Mouse (Mus musculus) forebrain, embryonic 11.5 days (tissue): ENCODE measurements at regions not wholly inside any gene's neighbourhood (a gene's known extent, or its start where the extent isn't known, plus 50 kb on each side); places are given as distances from the start of the nearest gene placed in this dataset.

Experiments used
- ATAC-seq: fragments of 200-750 bp; cut with Nextera tagmentation; replicated peaks from 2 replicates; pipeline ENCODE4 v1.8.0; 2017; ENCODE audit warnings: moderate TSS enrichment; ENCODE audit not compliant: low FRiP score
- DNase-seq: peaks from one replicate; pipeline ENCODE4 v3.0.0-alpha.2; 2017; ENCODE audit warnings: low spot score
- H3K27ac ChIP-seq: fragments of 300-500 bp; sonication (generic); 2 replicates; pipeline ENCODE4 v1.5.1; 2014; ENCODE audit warnings: low read depth, low read length
- H3K27me3 ChIP-seq: fragments of 300-500 bp; sonication (generic); 2 replicates; pipeline ENCODE4 v1.6.1; 2014; ENCODE audit warnings: mild to moderate bottlenecking, low read length, mixed read lengths; ENCODE audit not compliant: control insufficient read depth, insufficient read depth
- H3K36me3 ChIP-seq: fragments of 300-500 bp; sonication (generic); 2 replicates; pipeline ENCODE4 v1.6.1; 2014; ENCODE audit warnings: mild to moderate bottlenecking, low read length, moderate library complexity, mixed read lengths; ENCODE audit not compliant: control insufficient read depth, insufficient read depth
- H3K4me1 ChIP-seq: fragments of 300-500 bp; sonication (generic); replicated peaks from 2 replicates; pipeline ENCODE4 v1.6.1; 2014; ENCODE audit warnings: low read length, mixed read lengths; ENCODE audit not compliant: control insufficient read depth, insufficient read depth
- H3K4me2 ChIP-seq: fragments of 300-500 bp; sonication (generic); 2 replicates; pipeline ENCODE4 v1.6.1; 2014; ENCODE audit warnings: low read depth, mild to moderate bottlenecking, low read length, moderate library complexity, mixed read lengths; ENCODE audit not compliant: severe bottlenecking
- H3K4me3 ChIP-seq: fragments of 300-500 bp; sonication (generic); 2 replicates; pipeline ENCODE4 v1.5.1; 2014; ENCODE audit warnings: low read depth, low read length
- H3K9ac ChIP-seq: fragments of 300-500 bp; sonication (generic); 2 replicates; pipeline ENCODE4 v1.6.1; 2014; ENCODE audit warnings: low read length
- H3K9me3 ChIP-seq: fragments of 300-500 bp; sonication (generic); 2 replicates; pipeline ENCODE4 v1.6.1; 2016; ENCODE audit warnings: low read length, mixed read lengths; ENCODE audit not compliant: control insufficient read depth
- WGBS: fragments of 180-500 bp; shearing (Covaris S2); extraction: QIAGEN DNeasy Blood & Tissue Kit; methylation state at CpG from one replicate; pipeline ENCODE4 v1.1.7; 2014; 5-methylcytosine and 5-hydroxymethylcytosine counted together

DNA sequence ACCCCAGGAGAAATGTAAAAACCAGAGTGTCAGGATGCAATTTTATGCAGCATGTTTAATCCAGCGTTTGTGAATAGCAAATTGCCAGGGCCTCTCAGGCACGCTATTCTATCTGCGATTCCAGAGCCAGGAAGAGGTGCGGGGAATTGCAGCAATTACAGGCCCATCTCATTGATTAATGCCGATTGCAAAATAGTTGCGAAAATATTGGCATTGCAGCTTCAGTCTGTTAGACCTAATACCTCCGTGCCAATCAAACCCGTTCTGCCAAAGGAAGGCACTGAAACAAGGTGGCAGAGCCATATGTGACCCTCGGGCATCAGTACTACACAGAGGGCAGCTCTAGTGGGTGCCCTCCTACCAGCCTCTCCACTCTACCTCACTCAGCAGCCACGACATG is 212.2 kb upstream of the A230072I06Rik start:
- Histone ChIP-seq H3K4me1 (0 out of 2 replicates have a peak, but pooled peaks cover 2% of the 10 kb centered on the region), H3K9ac (no peak overlapping the region), H3K9me3 (no peaks in the 10 kb centered on the region), H3K27ac (no peak overlapping the region), H3K36me3 (no peaks in the 10 kb centered on the region), H3K27me3 (peaks cover 4% of the 10 kb centered on the region; the same call in 1 of the 2 replicates), H3K4me2 (no peak overlapping the region), H3K4me3 (no peak overlapping the region)
- WGBS: 91% methylated on average over 10 of the region's 10 CpGs
- ATAC-seq (no peak), DNase-seq (no peak)

DNA sequence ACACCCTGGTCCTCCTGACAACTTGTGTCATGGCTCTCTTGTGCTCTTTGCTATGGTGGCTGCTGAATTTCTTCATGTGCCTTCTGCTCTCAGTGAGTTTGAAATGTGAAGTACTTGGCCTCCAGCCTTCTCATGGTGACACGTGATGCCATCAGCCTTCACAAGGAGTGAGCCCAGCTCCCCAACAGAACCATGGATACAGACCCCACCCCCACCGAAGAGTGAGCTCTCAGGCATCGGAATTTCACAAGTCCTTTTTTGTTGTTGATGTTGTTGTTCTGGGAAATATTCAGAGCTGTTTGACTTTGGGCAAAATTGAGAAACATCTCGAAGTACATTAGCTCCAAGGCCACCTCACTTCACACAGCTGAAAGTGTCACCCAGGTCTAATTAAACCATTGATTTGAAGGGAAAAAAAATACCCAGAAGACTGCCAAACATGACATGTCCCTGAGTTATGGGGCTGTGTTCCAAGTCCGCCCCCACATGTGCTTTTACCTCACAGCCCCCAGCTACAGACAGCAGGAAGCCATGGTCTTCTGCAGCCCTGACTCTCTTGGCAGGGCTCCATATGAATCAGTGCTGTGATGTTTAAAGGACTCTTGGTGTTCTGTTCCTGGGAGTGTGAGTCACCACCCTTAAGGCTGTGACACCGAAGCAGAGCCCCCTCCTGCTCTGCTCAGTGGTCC is 205.2 kb upstream of the A230072I06Rik start:
- ATAC-seq: no peak
- no peaks in the 10 kb centered on the region for H3K4me1 ChIP-seq

DNA sequence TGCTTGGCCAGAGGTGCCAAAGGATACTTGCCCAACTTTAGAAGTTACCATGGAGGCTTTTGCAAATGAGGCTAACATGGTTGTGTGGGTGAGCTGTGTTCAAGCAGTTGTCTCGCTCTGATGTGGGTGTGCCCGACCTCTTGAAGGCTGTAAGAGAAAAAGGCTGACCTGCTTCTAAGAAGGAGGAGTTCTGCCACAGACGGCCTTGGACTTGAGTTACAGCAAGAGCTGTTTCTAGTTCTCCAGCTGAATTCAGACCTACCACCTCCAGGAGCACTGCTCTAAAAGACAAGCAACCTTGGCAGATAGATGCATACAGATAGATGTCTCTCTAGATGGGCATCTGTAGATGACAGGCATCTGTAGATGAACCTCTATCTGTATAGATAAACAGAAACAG is 202.7 kb upstream of the A230072I06Rik start:
- ATAC-seq (no peak), DNase-seq (no peak)
- H3K4me2 ChIP-seq: no peak overlapping the region
- no peaks in the 10 kb centered on the region for H3K4me1 ChIP-seq
- H3K27me3 ChIP-seq: no peaks in the 10 kb centered on the region
- H3K9ac ChIP-seq: no peak overlapping the region
- H3K9me3 ChIP-seq: no peaks in the 10 kb centered on the region
- 84% methylated on average over 3 of the region's 3 CpGs for WGBS
- no peak overlapping the region for H3K4me3 ChIP-seq
- no peaks in the 10 kb centered on the region for H3K36me3 ChIP-seq
- no peak overlapping the region for H3K27ac ChIP-seq

More for the DNA sequence above, 205.2 kb upstream of the A230072I06Rik start:
- Histone ChIP-seq H3K27me3 (no peaks in the 10 kb centered on the region), H3K27ac (no peak overlapping the region), H3K4me3 (no peak overlapping the region), H3K9ac (no peak overlapping the region), H3K9me3 (no peaks in the 10 kb centered on the region), H3K36me3 (no peaks in the 10 kb centered on the region), H3K4me2 (no peak overlapping the region)
- no peak for DNase-seq
- 89% methylated on average over 6 of the region's 6 CpGs for WGBS

DNA sequence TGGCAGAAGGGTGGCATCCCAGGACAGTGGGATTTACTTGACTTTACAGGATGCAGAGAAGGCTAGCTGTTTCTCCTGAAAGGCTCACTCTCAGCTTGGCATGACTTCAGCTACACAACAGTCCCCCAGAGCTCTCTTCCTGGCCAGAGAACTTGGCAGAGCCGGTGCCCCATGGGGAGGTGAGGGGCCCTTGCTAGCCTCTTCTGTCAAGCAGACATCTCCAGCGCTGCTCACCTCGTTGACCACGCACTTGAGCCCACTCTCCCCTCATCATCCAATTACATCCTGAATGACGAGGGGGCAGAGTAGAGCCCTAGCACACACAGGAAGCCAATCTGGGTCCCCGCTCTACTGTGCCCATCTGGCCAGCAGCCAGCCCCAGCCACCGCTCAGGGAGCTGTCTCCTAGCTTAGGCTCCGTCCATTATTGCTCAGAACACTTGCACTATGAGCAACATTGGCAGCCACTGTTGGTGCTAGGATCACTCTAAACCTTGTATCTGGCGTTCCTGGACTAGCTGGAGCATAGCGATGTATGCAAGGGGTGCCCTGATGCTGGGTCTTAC is 201.7 kb upstream of the A230072I06Rik start:
- Histone ChIP-seq H3K27me3 (no peaks in the 10 kb centered on the region), H3K4me2 (no peak overlapping the region), H3K4me1 (no peaks in the 10 kb centered on the region), H3K36me3 (no peaks in the 10 kb centered on the region), H3K9me3 (no peaks in the 10 kb centered on the region), H3K27ac (no peak overlapping the region), H3K9ac (no peak overlapping the region), H3K4me3 (no peak overlapping the region)
- DNase-seq (no peak), ATAC-seq (no peak)
- 85% methylated on average over 10 of the region's 10 CpGs for WGBS

DNA sequence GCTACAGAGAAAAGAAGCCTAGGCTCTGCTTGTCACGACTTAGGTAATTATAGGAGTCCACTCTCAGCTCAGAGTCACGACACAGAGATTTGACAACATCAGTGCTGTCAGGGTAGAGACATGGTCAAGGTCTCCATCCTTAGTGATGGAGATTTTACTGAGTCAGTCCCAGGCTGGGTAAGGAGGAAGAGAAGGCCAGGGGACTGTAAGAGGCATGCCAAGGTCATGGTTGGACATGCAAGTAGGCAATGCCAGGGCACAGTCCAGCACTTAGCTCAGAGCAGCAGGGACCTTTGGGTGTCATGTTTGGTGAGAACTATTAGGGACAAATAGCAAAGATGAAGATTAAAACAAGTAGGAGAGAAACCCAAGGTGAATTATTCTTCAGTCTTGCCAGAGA is 200.7 kb upstream of the A230072I06Rik start:
- Histone ChIP-seq H3K27me3 (no peaks in the 10 kb centered on the region), H3K9ac (no peak overlapping the region), H3K9me3 (no peaks in the 10 kb centered on the region), H3K4me1 (no peaks in the 10 kb centered on the region), H3K36me3 (no peaks in the 10 kb centered on the region), H3K27ac (no peak overlapping the region), H3K4me2 (no peak overlapping the region), H3K4me3 (no peak overlapping the region)
- DNase-seq (no peak), ATAC-seq (no peak)
- WGBS: 78% methylated on average over 2 of the region's 2 CpGs

DNA sequence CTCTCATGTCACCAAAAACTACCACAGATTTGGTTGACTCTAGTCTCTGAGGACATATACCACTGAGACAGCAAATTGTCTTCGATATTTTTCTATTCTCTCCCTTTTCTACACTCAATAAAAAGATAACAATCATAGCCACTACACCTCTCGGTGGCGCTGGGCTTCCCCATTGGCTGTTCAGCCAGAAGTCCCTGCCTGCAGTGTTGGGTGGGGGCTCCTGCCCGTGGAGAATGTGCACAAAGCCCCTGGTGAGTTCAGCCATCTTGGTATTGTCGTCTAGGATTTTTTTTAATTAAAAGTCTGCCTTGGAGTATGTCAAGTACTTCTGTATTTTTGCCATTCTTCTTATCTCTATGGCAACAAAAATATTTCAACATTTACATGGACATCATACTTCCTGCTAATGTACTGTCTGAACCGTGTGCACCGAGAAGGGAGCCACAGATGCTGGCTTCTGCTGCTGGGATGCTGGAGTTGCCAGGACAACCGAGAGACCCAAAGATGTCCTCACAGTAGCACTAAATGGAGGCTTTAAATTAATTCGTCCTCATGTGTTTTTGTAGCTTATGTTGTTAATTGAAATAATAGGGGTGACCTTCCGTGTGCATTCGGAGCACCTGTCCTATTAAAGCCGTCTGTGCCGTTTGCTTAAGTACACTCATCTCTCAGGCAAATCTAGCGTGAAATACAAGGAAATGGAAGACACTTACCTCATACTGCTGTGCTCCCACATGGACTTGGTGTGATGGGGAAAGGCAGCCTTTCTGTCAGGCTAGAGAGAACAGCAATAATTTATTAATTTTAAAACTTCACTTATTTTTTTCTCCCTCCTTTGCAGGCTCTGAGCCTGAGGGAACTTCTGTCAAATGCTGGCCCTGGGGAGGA is 199.7 kb upstream of the A230072I06Rik start:
- no peak for ATAC-seq
- H3K4me1 ChIP-seq: no peaks in the 10 kb centered on the region
- no peaks in the 10 kb centered on the region for H3K9me3 ChIP-seq
- H3K36me3 ChIP-seq: no peaks in the 10 kb centered on the region
- H3K27ac ChIP-seq: no peak overlapping the region
- no peak overlapping the region for H3K4me2 ChIP-seq
- H3K4me3 ChIP-seq: no peak overlapping the region
- no peak for DNase-seq
- no peaks in the 10 kb centered on the region for H3K27me3 ChIP-seq
- no peak overlapping the region for H3K9ac ChIP-seq
- 77% methylated on average over 14 of the region's 14 CpGs for WGBS

DNA sequence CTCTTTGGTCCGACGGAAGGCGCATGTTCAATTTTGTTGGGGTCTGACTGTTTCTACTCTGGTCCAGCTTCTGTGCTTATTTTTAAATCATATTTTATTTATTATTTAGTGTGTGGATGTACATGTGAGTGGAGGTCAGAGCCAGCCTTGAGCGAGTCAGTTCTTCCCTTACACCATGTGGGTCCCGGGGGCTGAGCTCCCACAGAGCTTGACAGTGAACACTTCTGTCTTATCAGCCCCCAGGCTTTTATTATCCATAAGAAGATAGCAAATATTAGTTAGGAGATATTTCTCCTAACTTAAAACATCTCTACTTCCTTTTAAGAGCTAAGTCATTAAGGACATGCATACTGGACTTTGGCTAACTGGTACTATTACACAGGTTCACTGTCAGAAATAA is 197.1 kb upstream of the A230072I06Rik start:
- Histone ChIP-seq H3K9ac (no peak overlapping the region), H3K36me3 (no peaks in the 10 kb centered on the region), H3K27ac (no peak overlapping the region), H3K4me1 (no peaks in the 10 kb centered on the region), H3K27me3 (no peaks in the 10 kb centered on the region; the same call in 1 of the 2 replicates), H3K4me3 (no peak overlapping the region), H3K4me2 (no peak overlapping the region), H3K9me3 (no peaks in the 10 kb centered on the region)
- 97% methylated on average over 5 of the region's 5 CpGs for WGBS
- ATAC-seq (no peak), DNase-seq (no peak)

DNA sequence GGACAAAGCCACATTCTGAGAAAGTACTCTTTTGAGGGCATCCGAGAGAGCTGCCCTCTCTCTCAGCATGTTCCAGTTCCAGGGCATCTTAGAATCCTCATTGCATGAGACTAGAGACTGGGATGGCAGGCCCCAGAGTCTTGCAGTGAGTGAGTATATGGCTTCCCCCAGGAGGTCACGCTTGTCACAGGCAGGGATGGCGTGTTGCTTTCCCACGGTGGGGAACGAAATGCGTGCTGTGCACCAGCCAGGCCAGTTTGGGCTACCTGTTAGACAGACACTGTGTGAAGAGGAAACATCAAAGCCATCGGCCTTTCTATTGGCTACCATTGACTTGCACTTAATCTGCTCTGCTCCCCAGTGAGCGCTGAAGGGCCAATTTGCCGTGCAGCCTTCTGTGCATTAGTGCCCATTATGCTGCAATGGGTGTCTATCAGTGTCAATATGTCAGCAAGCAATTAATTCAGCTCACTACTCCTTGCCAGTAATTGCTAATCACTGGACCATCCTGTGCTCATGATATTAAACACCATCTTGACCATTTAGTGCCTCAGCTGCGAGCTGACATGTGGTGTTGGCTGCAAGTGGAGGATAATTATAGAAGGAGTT is 191.3 kb upstream of the A230072I06Rik start:
- H3K9ac ChIP-seq: no peak overlapping the region
- H3K27ac ChIP-seq: no peak overlapping the region
- no peak for DNase-seq
- H3K4me1 ChIP-seq: no peaks in the 10 kb centered on the region
- no peak overlapping the region for H3K4me2 ChIP-seq
- H3K9me3 ChIP-seq: no peaks in the 10 kb centered on the region
- no peak; the same call in 1 of the 2 replicates for ATAC-seq
- WGBS: 34% methylated on average over 10 of the region's 10 CpGs
- H3K36me3 ChIP-seq: no peaks in the 10 kb centered on the region
- H3K27me3 ChIP-seq: no peaks in the 10 kb centered on the region; the same call in 1 of the 2 replicates
- no peak overlapping the region for H3K4me3 ChIP-seq
